ENCODE assay signal across 26 mouse cellular contexts in the genomic region with DNA sequence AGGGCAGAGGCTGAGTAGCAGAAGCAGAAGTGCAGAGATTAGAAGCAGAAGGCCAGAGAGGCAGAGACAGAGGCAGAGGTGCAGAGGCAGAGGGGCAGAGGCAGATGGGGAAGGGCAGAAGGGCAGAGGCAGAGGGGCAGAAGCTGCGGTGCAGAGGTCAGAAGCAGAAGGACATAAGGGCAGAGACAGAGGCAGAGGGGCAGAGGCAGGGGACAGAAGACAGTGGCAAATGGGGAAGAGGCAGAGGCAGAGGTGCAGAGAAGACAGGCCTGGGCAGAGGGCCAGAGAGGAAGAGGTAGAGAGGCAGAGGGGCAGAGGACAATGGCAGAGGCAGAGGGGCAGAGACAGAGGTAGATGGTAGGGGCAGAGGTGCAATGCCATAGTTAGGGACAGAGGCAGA.
DNase-seq lines count a peak whose midpoint lies in the region; ATAC-seq and TF ChIP-seq lines count a peak whose summit lies in the region.
"Had no signal": no experiment of that assay in that cellular context is flagged by ENCODE, and none has a peak within 500 bp of the region (broad histone marks: within the 10 kb centered on the region; RNA-seq: fewer than 3 reads in every experiment).

No protein-coding gene starts in this region.

- peaks cover 54% of the 10 kb centered on the region for H3K27me3 ChIP-seq in hindbrain, embryonic 10.5 days (ENCODE audit: insufficient read depth, poor library complexity, severe bottlenecking)
- peaks cover 50% of the 10 kb centered on the region for H3K27me3 ChIP-seq in hindbrain, embryonic 12.5 days
- H3K27me3 ChIP-seq in liver, embryonic 13.5 days, result no peaks in the 10 kb centered on the region
- H3K27me3 ChIP-seq in liver, postnatal 0 days (ENCODE audit: insufficient read depth, low read length), result no peaks in the 10 kb centered on the region
- H3K27me3 ChIP-seq: embryonic facial prominence, embryonic 15.5 days; intestine, embryonic 15.5 days; kidney, embryonic 15.5 days; limb, embryonic 15.5 days; lung, embryonic 15.5 days; Patski had no signal

- H3K4me1 ChIP-seq in hindbrain, embryonic 10.5 days (replicated peaks), result peaks cover 35% of the 10 kb centered on the region
- no peaks in the 10 kb centered on the region for H3K4me1 ChIP-seq in hindbrain, embryonic 12.5 days
- no peaks in the 10 kb centered on the region for H3K4me1 ChIP-seq in liver, embryonic 13.5 days (replicated peaks)
- H3K4me1 ChIP-seq in liver, postnatal 0 days (ENCODE audit: insufficient read depth), result no peaks in the 10 kb centered on the region
- H3K4me1 ChIP-seq: embryonic facial prominence, embryonic 15.5 days; intestine, embryonic 15.5 days; kidney, embryonic 15.5 days; limb, embryonic 15.5 days; lung, embryonic 15.5 days had no signal

- no peak for ATAC-seq in hindbrain, embryonic 12.5 days (ENCODE audit: low FRiP score)
- ATAC-seq in liver, embryonic 13.5 days (ENCODE audit: low read depth), result 0 out of 2 replicates have a peak, but pooled peaks have one; percentile 23
- no peak for ATAC-seq in liver, postnatal 0 days
- ATAC-seq in hematopoietic stem cell, adult 5-6 weeks (replicated peaks in 1 of 2; ENCODE audit: insufficient read depth in 1 of 2, low FRiP score in 2 of 2, low TSS enrichment in 1 of 2, low read depth in 1 of 2, poor library complexity in 2 of 2, severe bottlenecking in 2 of 2), result peak; percentile 62 to 73
- ATAC-seq: intestine, embryonic 15.5 days; Patski had no signal

- H3K4me3 ChIP-seq in hindbrain, embryonic 10.5 days, result no peak overlapping the region
- no peak overlapping the region for H3K4me3 ChIP-seq in hindbrain, embryonic 12.5 days
- no peak overlapping the region for H3K4me3 ChIP-seq in liver, embryonic 13.5 days (replicated peaks)
- H3K4me3 ChIP-seq in liver, postnatal 0 days (ENCODE audit: low read depth, low read length), result no peak overlapping the region
- H3K4me3 ChIP-seq: embryonic facial prominence, embryonic 15.5 days; heart, adult 2 months; intestine, embryonic 15.5 days; kidney, embryonic 15.5 days; left cerebral cortex, adult 2 months; limb, embryonic 15.5 days; lung, embryonic 15.5 days had no signal

- TF ChIP-seq EP300 in liver, postnatal 0 days (IDR thresholded peaks at IDR 0.05; ENCODE audit: low read depth), result no peak

- peak overlapping the region; percentile 46; the same call in 1 of the 2 replicates for H3K27ac ChIP-seq in hindbrain, embryonic 10.5 days
- H3K27ac ChIP-seq in hindbrain, embryonic 12.5 days, result no peak overlapping the region
- no peak overlapping the region for H3K27ac ChIP-seq in liver, embryonic 13.5 days
- H3K27ac ChIP-seq in liver, postnatal 0 days (ENCODE audit: low read depth), result no peak overlapping the region
- H3K27ac ChIP-seq: embryonic facial prominence, embryonic 15.5 days; heart, adult 2 months; intestine, embryonic 15.5 days; kidney, embryonic 15.5 days; left cerebral cortex, adult 2 months; limb, embryonic 15.5 days; lung, embryonic 15.5 days; stomach, postnatal 0 days had no signal

- H3K4me2 ChIP-seq in hindbrain, embryonic 12.5 days (replicated peaks), result no peak overlapping the region
- no peak overlapping the region for H3K4me2 ChIP-seq in liver, embryonic 13.5 days
- H3K4me2 ChIP-seq in liver, postnatal 0 days (ENCODE audit: low read depth, low read length), result no peak overlapping the region
- H3K4me2 ChIP-seq: embryonic facial prominence, embryonic 15.5 days; intestine, embryonic 15.5 days; kidney, embryonic 15.5 days; limb, embryonic 15.5 days; lung, embryonic 15.5 days had no signal

- TF ChIP-seq CTCF in liver, postnatal 0 days (IDR thresholded peaks at IDR 0.05; ENCODE audit: low read depth), result no peak

- H3K9ac ChIP-seq in hindbrain, embryonic 12.5 days, result no peak overlapping the region
- no peak overlapping the region for H3K9ac ChIP-seq in liver, embryonic 13.5 days
- H3K9ac ChIP-seq in liver, postnatal 0 days (replicated peaks), result no peak overlapping the region
- H3K9ac ChIP-seq: embryonic facial prominence, embryonic 15.5 days; forebrain, postnatal 0 days; intestine, embryonic 15.5 days; kidney, embryonic 15.5 days; limb, embryonic 15.5 days; lung, embryonic 15.5 days had no signal

- no peak for DNase-seq in hindbrain, embryonic 10.5 days (ENCODE audit: low spot score)
- no peak for DNase-seq in liver, embryonic 13.5 days
- no peak for DNase-seq in liver, postnatal 0 days
- DNase-seq in adrenal gland, postnatal 14 days, result no peak
- DNase-seq in heart, adult 9 months (ENCODE audit: low spot score in 2 of 2), result no peak
- DNase-seq: cerebellum, adult 2 months; cerebellum, postnatal 36 days; forebrain, postnatal 0 days; gastrocnemius, postnatal 25 days; heart, adult 2 months; heart, postnatal 36 days; left cerebral cortex, postnatal 4 days; lung, postnatal 36 days; right cerebral cortex, postnatal 14 days; thymus, adult 2 months; thymus, postnatal 4 days had no signal

- no peaks in the 10 kb centered on the region for H3K36me3 ChIP-seq in hindbrain, embryonic 10.5 days
- no peaks in the 10 kb centered on the region for H3K36me3 ChIP-seq in hindbrain, embryonic 12.5 days
- H3K36me3 ChIP-seq in liver, embryonic 13.5 days, result no peaks in the 10 kb centered on the region
- H3K36me3 ChIP-seq in liver, postnatal 0 days (replicated peaks; ENCODE audit: insufficient read depth, low read length), result no peaks in the 10 kb centered on the region
- H3K36me3 ChIP-seq: embryonic facial prominence, embryonic 15.5 days; intestine, embryonic 15.5 days; kidney, embryonic 15.5 days; limb, embryonic 15.5 days; lung, embryonic 15.5 days had no signal

- 30% methylated on average over 1 of the region's 1 CpGs for WGBS in hindbrain, embryonic 10.5 days
- 54% methylated on average over 1 of the region's 1 CpGs for WGBS in hindbrain, embryonic 12.5 days
- WGBS in liver, embryonic 13.5 days (ENCODE audit: insufficient replicate concordance), result 53% methylated on average over 1 of the region's 1 CpGs
- 71% methylated on average over 1 of the region's 1 CpGs for WGBS in liver, postnatal 0 days (ENCODE audit: insufficient replicate concordance)

- no peaks in the 10 kb centered on the region for H3K9me3 ChIP-seq in hindbrain, embryonic 10.5 days
- no peaks in the 10 kb centered on the region for H3K9me3 ChIP-seq in hindbrain, embryonic 12.5 days (replicated peaks)
- H3K9me3 ChIP-seq in liver, embryonic 13.5 days (replicated peaks), result no peaks in the 10 kb centered on the region
- H3K9me3 ChIP-seq in liver, postnatal 0 days (ENCODE audit: low read length), result no peaks in the 10 kb centered on the region
- H3K9me3 ChIP-seq: embryonic facial prominence, embryonic 15.5 days; intestine, embryonic 15.5 days; kidney, embryonic 15.5 days; limb, embryonic 15.5 days; lung, embryonic 15.5 days had no signal

Comparison
In these comparisons a context has a peak if more than half of its experiments do, and no peak if none do; other contexts are left out.
1. ATAC-seq: peak in liver, embryonic 13.5 days (single experiment) and hematopoietic stem cell, adult 5-6 weeks (2 of 2); none in hindbrain, embryonic 12.5 days (single experiment) and liver, postnatal 0 days (single experiment).